Mouse (Mus musculus): ENCODE data around the gene Blcap.

- TF ChIP-seq CTCF (IDR thresholded peaks at IDR 0.05; ENCODE audit: extremely low read depth, insufficient read depth, low read length) (no peak), POLR2A (IDR thresholded peaks at IDR 0.05; ENCODE audit: extremely low read depth, insufficient read depth, low read length) (no peak)
Measured at GRCm38 (mm10) chr2:157519452-157519851, 51.6 kb downstream of the Blcap start.
